Mouse (Mus musculus) lung, postnatal 0 days (tissue): ENCODE measurements around the gene Rabgef1. TPM values are rescaled to one million over a fixed set of nuclear protein-coding genes. Genes with fewer than 3 reads are reported as not detected.
A peak's percentile ranks its signal among the peaks of the same experiment; 100 is the strongest.

Experiments
- ATAC-seq: fragments of 200-750 bp; cut with Nextera tagmentation; 2 replicates; pipeline ENCODE4 v1.8.0; 2017; ENCODE audit warnings: moderate library complexity
- DNase-seq: peaks from one replicate; pipeline ENCODE4 v3.0.0-alpha.2; 2016; ENCODE audit warnings: low spot score
- H3K27ac ChIP-seq: fragments of 300-500 bp; sonication (generic); 2 replicates; pipeline ENCODE4 v1.5.1; 2014; ENCODE audit warnings: antibody characterized with exemption, mild to moderate bottlenecking, low read length, mixed read lengths
- H3K27me3 ChIP-seq: fragments of 300-500 bp; sonication (generic); replicated peaks from 2 replicates; pipeline ENCODE4 v1.6.1; 2014; ENCODE audit warnings: low read length, mixed read lengths; ENCODE audit not compliant: insufficient read depth
- H3K36me3 ChIP-seq: fragments of 300-500 bp; sonication (generic); 2 replicates; pipeline ENCODE4 v1.6.1; 2014; ENCODE audit warnings: low read length, mixed read lengths; ENCODE audit not compliant: insufficient read depth
- H3K4me1 ChIP-seq: fragments of 300-500 bp; sonication (generic); 2 replicates; pipeline ENCODE4 v1.6.1; 2014; ENCODE audit warnings: antibody characterized with exemption, low read depth, low read length, mixed read lengths; ENCODE audit not compliant: insufficient read depth
- H3K4me2 ChIP-seq: fragments of 300-500 bp; sonication (generic); replicated peaks from 2 replicates; pipeline ENCODE4 v1.6.1; 2014; ENCODE audit warnings: low read depth, mild to moderate bottlenecking, low read length, moderate library complexity, mixed read lengths
- H3K4me3 ChIP-seq: fragments of 300-500 bp; sonication (generic); 2 replicates; pipeline ENCODE4 v1.5.1; 2014; ENCODE audit warnings: low read depth, low read length
- H3K9ac ChIP-seq: fragments of 300-500 bp; sonication (generic); replicated peaks from 2 replicates; pipeline ENCODE4 v1.6.1; 2014; ENCODE audit warnings: low read depth, mild to moderate bottlenecking
- H3K9me3 ChIP-seq: fragments of 300-500 bp; sonication (generic); 2 replicates; pipeline ENCODE4 v1.6.1; 2016; ENCODE audit warnings: low read length, mixed read lengths
- CTCF ChIP-seq: IDR thresholded peaks from 2 replicates; pipeline ENCODE4 v1.5.1; 2016; ENCODE audit warnings: antibody characterized with exemption, mild to moderate bottlenecking
- EP300 ChIP-seq: IDR thresholded peaks from 2 replicates; pipeline ENCODE4 v1.6.1; 2016; ENCODE audit warnings: antibody characterized with exemption, mild to moderate bottlenecking, control low read depth
- WGBS: fragments of 180-500 bp; shearing (Covaris S2); extraction: QIAGEN DNeasy Blood & Tissue Kit; methylation state at CpG from one replicate; pipeline ENCODE4 v1.1.7; 2014; 5-methylcytosine and 5-hydroxymethylcytosine counted together
- polyA plus RNA-seq: library from polyadenylated mRNA; unstranded; fragments of >200 nt; fragmentation: Nextera tagmentation; extraction: Ambion mirVana; gene quantifications from 2 replicates; pipeline ENCODE4 v1.2.1, GENCODE M21; 2015

Rabgef1 gene
- polyA plus RNA-seq, 1 experiment from 2014 or later, result 50.5 TPM

DNA sequence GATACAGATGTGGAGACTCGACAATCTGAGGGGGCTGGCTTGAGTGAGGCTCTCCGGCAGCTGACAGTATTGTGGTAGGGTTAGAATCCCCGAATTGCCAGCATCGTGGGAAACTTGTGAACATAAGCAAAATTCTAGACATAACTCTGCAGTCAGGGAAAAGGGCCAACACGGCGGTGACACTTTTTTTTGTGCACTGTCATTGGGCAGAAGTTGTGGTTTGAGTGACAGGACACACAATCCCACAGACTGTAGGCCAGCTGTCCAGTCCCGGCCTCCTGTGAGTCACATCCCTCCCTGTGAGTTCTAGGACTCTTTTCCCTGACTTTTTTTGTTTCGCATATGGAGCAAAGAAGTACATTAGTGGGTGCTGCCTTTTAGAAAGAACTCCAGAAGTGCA is 25.6 kb upstream of the Rabgef1 start:
- Histone ChIP-seq H3K4me1 (peaks cover 10% of the 10 kb centered on the region), H3K4me2 (no peak overlapping the region), H3K27ac (no peak overlapping the region), H3K36me3 (no peaks in the 10 kb centered on the region), H3K9me3 (no peaks in the 10 kb centered on the region), H3K27me3 (no peaks in the 10 kb centered on the region), H3K4me3 (no peak overlapping the region), H3K9ac (no peak overlapping the region)
- 56% methylated on average over 8 of the region's 8 CpGs for WGBS
- DNase-seq (peak; percentile 37), ATAC-seq (no peak)
- TF ChIP-seq CTCF, result no peak
- no peak for TF ChIP-seq EP300

DNA sequence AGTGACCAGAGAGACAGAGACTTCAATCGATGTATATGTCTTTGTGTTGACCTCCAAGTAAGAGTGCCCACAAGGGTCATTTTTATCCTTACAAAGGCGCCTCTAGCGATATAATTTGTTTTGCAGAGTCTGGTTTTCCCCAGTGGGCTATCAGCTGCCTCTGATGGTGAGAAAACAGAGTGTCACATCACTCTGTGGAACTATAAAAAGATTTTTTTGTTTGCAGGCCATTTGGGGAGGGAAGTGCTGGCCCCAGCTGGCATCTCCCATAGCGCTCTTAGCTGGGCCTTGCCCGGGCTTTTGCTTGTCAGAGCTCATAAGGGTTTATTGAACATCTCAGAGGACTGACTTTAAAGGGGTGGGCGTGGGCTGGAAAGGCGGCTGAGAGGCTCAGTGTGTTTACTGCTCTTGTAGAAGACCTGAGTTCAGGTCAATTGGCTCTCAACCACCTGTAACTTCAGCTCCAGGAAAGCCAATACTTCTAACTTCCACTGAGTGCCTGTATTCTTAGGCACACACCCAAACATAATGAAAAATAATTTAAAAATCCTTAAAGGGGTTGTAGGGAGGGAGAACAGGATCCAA is 21.8 kb upstream of the Rabgef1 start:
- 47% methylated on average over 7 of the region's 7 CpGs for WGBS
- Histone ChIP-seq H3K9me3 (no peaks in the 10 kb centered on the region), H3K9ac (no peak overlapping the region), H3K27me3 (no peaks in the 10 kb centered on the region), H3K4me1 (peaks cover 4% of the 10 kb centered on the region), H3K27ac (no peak overlapping the region), H3K4me2 (no peak overlapping the region), H3K36me3 (0 out of 2 replicates have a peak, but pooled peaks cover 3% of the 10 kb centered on the region), H3K4me3 (no peak overlapping the region)
- TF ChIP-seq EP300 (no peak), CTCF (no peak)
- ATAC-seq, result peak; percentile 26; the same call in 1 of the 2 replicates
- DNase-seq, result peak; percentile 50

DNA sequence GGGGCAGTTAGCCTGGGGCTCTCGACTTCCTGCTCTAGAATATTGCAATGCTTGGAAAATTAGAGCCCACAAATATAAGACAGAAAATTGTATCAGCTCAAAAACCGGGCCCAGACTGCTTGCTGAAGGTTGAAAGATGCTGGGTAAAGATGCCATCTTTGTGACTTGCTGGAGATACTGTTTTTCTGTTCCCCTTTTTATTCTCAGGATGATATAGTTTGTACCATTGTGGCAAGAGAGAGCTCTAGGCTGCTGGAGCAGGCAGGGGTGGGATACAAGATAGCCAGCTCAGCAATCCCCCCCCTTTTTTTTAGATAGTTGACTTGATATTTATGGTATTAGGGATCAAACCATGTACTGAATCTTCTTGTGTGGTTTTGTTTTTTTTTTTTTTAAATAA is 17.3 kb upstream of the Rabgef1 start:
- 67% methylated on average over 2 of the region's 2 CpGs for WGBS
- Histone ChIP-seq H3K4me3 (no peak overlapping the region), H3K27ac (no peak overlapping the region), H3K4me1 (no peaks in the 10 kb centered on the region), H3K27me3 (no peaks in the 10 kb centered on the region), H3K4me2 (no peak overlapping the region), H3K9ac (no peak overlapping the region), H3K9me3 (no peaks in the 10 kb centered on the region), H3K36me3 (0 out of 2 replicates have a peak, but pooled peaks cover 3% of the 10 kb centered on the region)
- TF ChIP-seq CTCF, result no peak
- TF ChIP-seq EP300, result no peak
- DNase-seq, result no peak
- no peak for ATAC-seq

GRCm38 (mm10) chr5:130158545-130158944 is 13.1 kb upstream of the Rabgef1 start:
- H3K9me3 ChIP-seq, result no peaks in the 10 kb centered on the region
- 73% methylated on average over 4 of the region's 4 CpGs for WGBS
- no peaks in the 10 kb centered on the region for H3K4me1 ChIP-seq
- H3K27ac ChIP-seq, result no peak overlapping the region
- no peak overlapping the region for H3K4me3 ChIP-seq
- no peak overlapping the region for H3K9ac ChIP-seq
- H3K27me3 ChIP-seq, result no peaks in the 10 kb centered on the region
- H3K4me2 ChIP-seq, result no peak overlapping the region
- ATAC-seq (no peak), DNase-seq (no peak)
- TF ChIP-seq EP300 (no peak), CTCF (no peak)
- no peaks in the 10 kb centered on the region for H3K36me3 ChIP-seq

- TF ChIP-seq EP300 (no peak), CTCF (no peak)
- 53% methylated on average over 7 of the region's 7 CpGs for WGBS
- no peaks in the 10 kb centered on the region for H3K36me3 ChIP-seq
- no peak overlapping the region for H3K4me3 ChIP-seq
- no peak overlapping the region for H3K27ac ChIP-seq
- no peaks in the 10 kb centered on the region for H3K9me3 ChIP-seq
- DNase-seq (no peak), ATAC-seq (no peak)
- H3K4me2 ChIP-seq, result no peak overlapping the region
- H3K4me1 ChIP-seq, result no peaks in the 10 kb centered on the region
- no peak overlapping the region for H3K9ac ChIP-seq
- no peaks in the 10 kb centered on the region for H3K27me3 ChIP-seq
Measured at GRCm38 (mm10) chr5:130159761-130160201, 11.8 kb upstream of the Rabgef1 start.

DNA sequence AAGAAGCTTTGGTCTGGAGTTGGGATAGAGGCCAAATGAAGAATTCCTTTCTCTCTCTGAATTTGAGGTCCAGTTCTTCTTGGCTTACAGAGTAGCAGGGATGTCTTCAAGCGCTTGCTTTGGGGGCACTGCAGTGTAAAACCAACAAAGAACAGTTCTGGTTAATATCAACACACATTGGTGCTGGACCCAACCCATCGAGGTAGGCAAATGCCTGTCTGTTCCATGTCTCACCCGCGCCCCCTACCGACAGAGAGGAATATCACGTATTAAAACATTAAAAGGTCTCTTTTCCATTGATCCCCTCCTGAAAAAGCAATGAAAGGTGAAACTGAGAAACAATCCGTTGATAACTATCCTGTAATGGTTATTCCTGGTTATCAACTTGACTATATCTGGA is 7.9 kb upstream of the Rabgef1 start:
- Histone ChIP-seq H3K36me3 (no peaks in the 10 kb centered on the region), H3K27me3 (no peaks in the 10 kb centered on the region), H3K4me1 (no peaks in the 10 kb centered on the region), H3K9me3 (no peaks in the 10 kb centered on the region), H3K9ac (no peak overlapping the region), H3K4me3 (no peak overlapping the region), H3K4me2 (no peak overlapping the region), H3K27ac (no peak overlapping the region)
- TF ChIP-seq EP300 (no peak), CTCF (peak; percentile 93)
- 3% methylated on average over 7 of the region's 7 CpGs for WGBS
- DNase-seq (peak; percentile 84), ATAC-seq (peak; percentile 35; the same call in 1 of the 2 replicates)
